Mouse (Mus musculus) kidney, adult 18-20 months (tissue): Measurements from ENCODE around the gene Tldc1.

ENCODE experiments used
- DNase-seq: peaks from one replicate; pipeline ENCODE4 v3.0.0; 2021

Tldc1 gene

GRCm38 (mm10) chr8:119762226-119763220 lies 15.7 kb downstream of the Tldc1 start:
- no peak for DNase-seq

- DNase-seq, result no peak
Observed at GRCm38 (mm10) chr8:119761692-119762091, 16.5 kb downstream of the Tldc1 start.

DNA sequence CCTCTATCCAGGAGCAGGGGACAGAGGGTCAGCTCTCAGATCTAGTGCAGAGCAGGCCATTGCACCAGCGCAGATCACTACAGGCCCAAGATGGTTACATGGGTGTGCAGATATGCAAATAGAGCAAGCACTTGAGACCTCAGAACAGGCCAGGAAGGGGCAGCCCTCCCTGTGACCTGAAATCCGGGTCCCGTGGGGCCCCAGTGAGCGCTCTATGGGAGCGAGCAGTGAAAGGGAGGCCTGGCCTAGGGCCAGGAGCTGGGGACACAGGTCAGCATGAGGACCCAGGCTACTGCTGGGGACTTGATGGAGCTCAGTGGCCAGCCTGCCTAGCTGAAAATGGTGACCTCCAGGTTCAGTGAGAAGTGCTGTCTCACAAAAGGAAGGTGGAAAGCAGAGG lies 21.7 kb downstream of the Tldc1 start:
- DNase-seq, result no peak

DNA sequence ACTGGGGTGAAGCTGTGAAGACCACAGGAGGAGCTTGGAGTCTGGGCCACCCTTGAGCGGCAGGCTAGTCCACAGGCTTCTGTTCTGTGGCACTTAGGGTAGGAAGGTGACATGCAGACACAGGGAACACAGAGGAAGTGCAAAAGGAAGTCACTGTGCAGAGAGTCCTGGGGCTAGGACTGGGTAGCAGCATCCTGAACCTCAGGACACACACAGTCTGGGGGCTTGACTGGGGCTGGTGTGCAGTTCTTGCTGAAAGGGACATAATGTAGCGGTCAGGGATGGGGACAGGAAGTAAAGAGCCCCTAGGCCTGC lies 22.1 kb downstream of the Tldc1 start:
- DNase-seq, result no peak

GRCm38 (mm10) chr8:119755238-119756146 lies 22.7 kb downstream of the Tldc1 start:
- DNase-seq, result peak; percentile 59

- DNase-seq, result no peak
Observed at GRCm38 (mm10) chr8:119744604-119745003, 33.6 kb downstream of the Tldc1 start.

- DNase-seq, result peak; percentile 40
Observed at GRCm38 (mm10) chr8:119743291-119744026, 34.8 kb downstream of the Tldc1 start.

GRCm38 (mm10) chr8:119742409-119742808 lies 35.8 kb downstream of the Tldc1 start:
- no peak for DNase-seq

GRCm38 (mm10) chr8:119740634-119741033 lies 37.6 kb downstream of the Tldc1 start:
- DNase-seq, result no peak

DNA sequence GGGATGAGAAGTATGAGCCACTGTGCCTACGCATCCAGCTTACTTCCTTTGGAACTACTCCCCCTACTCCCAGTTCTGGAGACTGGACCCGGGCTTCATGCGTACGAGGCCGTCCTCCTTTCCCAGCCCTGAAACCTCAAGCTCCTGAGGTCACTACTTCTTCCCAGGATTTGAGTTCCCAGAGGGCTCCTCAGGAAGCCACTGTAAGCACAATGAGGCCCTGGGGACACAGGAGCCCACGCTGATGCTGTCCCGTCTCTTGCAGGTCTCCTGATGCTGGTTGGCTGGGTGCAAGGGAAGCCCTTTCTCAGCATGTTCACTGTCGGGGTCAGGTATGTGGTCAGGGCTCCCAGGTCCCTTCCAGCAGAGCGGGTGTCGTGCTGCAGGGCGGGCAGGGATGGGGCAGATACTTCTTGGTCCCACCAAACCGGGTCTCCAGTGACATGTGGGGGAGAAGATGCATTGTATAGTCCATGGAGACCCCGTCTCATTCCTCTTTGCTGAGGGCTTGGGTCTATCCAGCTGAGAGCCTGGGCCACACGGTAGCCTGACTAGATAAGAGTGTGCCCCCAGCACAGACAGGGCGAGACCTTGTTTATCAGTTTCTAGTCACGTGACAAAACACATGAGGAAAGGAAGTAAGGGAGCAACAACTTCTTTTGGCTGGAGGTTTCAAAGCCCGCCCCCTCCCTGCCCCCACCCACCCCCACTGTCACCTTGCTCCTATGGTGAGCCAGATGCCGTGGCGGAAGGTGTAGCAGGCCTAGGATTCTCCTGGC lies 39.9 kb downstream of the Tldc1 start:
- no peak for DNase-seq

- DNase-seq, result no peak
Observed at GRCm38 (mm10) chr8:119737093-119737900, 40.9 kb downstream of the Tldc1 start.

DNA sequence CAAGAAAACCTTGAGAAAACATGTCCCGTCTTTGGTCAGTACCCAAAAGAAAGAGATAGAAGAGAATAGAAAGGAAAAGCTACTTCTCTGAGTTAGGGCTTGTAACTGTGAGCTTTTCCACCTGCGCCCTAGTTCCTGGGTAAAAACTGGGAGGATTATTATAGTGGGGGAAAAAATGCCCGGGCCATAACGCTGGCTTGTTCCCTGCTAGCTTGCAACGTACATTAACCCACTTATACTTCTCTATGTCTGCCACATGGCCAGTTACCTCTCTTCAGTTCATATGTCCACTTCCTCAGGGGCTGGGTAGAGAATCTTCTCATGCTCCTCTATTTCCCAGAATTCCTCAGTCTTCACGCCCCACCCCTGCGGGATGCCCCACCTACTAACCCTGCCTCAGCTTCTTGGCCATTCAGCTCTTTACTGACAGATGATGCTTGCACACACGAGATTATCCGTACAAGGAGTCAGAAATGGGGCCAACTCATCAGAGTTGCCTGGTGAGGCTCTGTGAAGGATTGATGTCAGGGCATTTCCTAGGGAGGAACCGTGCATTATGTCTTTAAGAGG lies 41.8 kb downstream of the Tldc1 start:
- no peak for DNase-seq

- DNase-seq, result no peak
Observed at GRCm38 (mm10) chr8:119732072-119732471, 46.1 kb downstream of the Tldc1 start.

GRCm38 (mm10) chr8:119728351-119728895 lies 49.8 kb downstream of the Tldc1 start:
- no peak for DNase-seq

- no peak for DNase-seq
Observed at GRCm38 (mm10) chr8:119727093-119727492, 51.1 kb downstream of the Tldc1 start.

GRCm38 (mm10) chr8:119724596-119724995 lies 53.6 kb downstream of the Tldc1 start:
- no peak for DNase-seq

DNA sequence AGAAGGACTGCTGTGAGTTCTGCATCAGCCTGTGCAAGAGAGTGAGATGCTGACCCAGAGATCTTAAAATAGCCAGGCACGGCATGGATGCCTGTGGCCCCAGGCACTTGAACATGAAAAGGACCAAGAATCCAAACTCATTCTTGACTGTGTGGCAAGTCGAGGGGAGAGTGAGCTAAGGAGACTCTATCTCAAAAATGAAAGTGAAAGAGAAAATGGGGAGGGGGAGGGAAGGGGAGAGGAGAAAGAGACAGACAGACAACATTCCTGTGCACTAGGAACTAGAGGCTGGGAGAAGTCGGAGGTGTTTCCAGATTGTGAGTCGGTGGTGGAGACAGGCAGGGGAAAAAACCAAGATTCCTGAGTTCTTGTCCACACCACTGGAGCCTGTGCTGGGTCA lies 54.5 kb downstream of the Tldc1 start:
- DNase-seq, result no peak

DNA sequence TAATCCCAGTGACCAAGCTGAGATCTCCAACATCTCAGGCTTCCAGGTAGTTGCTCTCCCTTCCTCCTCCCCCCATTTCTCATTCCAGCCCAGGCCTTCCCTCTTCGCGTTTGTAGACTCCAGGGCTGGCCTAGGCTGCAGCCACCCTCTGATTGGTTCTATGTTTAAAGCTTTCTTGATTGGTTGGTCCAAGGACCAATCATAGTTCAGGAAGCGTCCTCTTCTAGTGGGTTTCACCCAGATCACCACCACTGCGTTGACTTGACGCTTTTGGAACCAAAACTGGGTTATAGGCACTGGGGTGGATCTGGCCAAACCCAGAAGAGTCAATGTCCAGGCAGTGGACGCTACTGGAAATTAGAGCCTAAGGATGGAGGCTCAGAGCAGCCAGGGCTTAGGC lies 55.9 kb downstream of the Tldc1 start:
- DNase-seq, result no peak

DNA sequence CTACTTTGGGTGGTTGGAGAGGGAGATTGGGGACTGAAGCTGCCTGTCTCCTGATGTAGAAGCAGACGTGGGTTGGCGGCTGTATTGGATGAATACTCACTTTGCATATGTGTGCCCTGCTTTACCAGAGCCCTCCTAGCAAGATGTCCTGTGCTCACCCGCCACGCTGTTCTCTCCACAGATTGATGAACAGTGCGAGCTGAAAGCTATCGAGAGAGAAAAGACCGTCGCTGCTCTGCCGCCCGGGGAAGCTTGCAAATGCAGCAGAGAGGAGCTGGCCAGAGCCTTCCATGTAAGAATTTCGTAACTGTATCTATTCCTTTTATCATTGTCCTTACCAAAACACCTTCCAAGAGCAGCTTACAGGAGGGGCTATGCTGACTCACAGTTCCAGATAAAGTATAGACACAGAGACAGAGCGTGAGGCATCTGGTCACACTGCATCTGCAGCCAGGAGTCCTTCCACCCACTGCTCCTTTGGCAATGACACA lies 59.2 kb downstream of the Tldc1 start:
- no peak for DNase-seq

DNA sequence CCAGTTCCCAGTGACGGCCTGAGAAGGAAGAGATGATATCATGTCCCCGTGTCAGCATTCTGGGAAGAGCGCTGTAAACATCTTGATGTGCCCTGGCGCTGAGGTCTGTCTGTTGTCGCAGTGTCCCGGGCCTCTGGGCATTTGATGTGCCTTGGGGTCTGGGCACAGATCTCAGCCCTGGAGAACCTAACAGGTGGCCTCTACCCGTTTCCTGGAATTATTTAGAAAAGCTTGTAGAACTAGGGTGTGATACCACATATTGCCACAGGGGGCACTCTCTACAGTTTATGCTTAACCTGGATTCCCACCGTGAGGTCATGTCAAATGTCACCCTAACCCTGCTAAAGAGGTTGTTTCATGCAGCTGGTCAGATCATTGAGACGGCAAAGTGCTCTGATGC lies 60.5 kb downstream of the Tldc1 start:
- peak; percentile 29 for DNase-seq
